Mouse (Mus musculus) liver, postnatal 0 days (tissue): Measurements from ENCODE around the gene Kif17. TPM values are rescaled to one million over a fixed set of nuclear protein-coding genes. Genes with fewer than 3 reads are reported as not detected.

Experiments used
- ATAC-seq: fragments of 200-750 bp; cut with Nextera tagmentation; 2 replicates; pipeline ENCODE4 v1.8.0; 2017; ENCODE audit warnings: mild to moderate bottlenecking, moderate library complexity
- DNase-seq: peaks from one replicate; pipeline ENCODE4 v3.0.0-alpha.2; 2016
- H3K27ac ChIP-seq: fragments of 300-500 bp; sonication (generic); 2 replicates; pipeline ENCODE4 v1.5.1; 2014; ENCODE audit warnings: antibody characterized with exemption, moderate library complexity, mild to moderate bottlenecking, low read depth
- H3K27me3 ChIP-seq: fragments of 300-500 bp; sonication (generic); 2 replicates; pipeline ENCODE4 v1.6.1; 2014; ENCODE audit warnings: low read length, control low read depth, mixed read lengths; ENCODE audit not compliant: insufficient read depth
- H3K36me3 ChIP-seq: fragments of 300-500 bp; sonication (generic); replicated peaks from 2 replicates; pipeline ENCODE4 v1.6.1; 2014; ENCODE audit warnings: mild to moderate bottlenecking, control low read depth, low read length, moderate library complexity, mixed read lengths; ENCODE audit not compliant: insufficient read depth
- H3K4me1 ChIP-seq: fragments of 300-500 bp; sonication (generic); 2 replicates; pipeline ENCODE4 v1.6.1; 2014; ENCODE audit warnings: antibody characterized with exemption, mild to moderate bottlenecking, control low read depth; ENCODE audit not compliant: insufficient read depth
- H3K4me2 ChIP-seq: fragments of 300-500 bp; sonication (generic); 2 replicates; pipeline ENCODE4 v1.6.1; 2014; ENCODE audit warnings: low read depth, mild to moderate bottlenecking, low read length, moderate library complexity, mixed read lengths
- H3K4me3 ChIP-seq: fragments of 300-500 bp; sonication (generic); 2 replicates; pipeline ENCODE4 v1.5.1; 2014; ENCODE audit warnings: low read depth, low read length
- H3K9ac ChIP-seq: fragments of 300-500 bp; sonication (generic); replicated peaks from 2 replicates; pipeline ENCODE4 v1.6.1; 2014; ENCODE audit warnings: mild to moderate bottlenecking, moderate library complexity
- H3K9me3 ChIP-seq: fragments of 300-500 bp; sonication (generic); 2 replicates; pipeline ENCODE4 v1.6.1; 2016; ENCODE audit warnings: mild to moderate bottlenecking, control low read depth, low read length, mixed read lengths
- CTCF ChIP-seq: sonication (generic); IDR thresholded peaks from 2 replicates; pipeline ENCODE4 v1.5.1; 2016; ENCODE audit warnings: antibody characterized with exemption, low read depth
- EP300 ChIP-seq: IDR thresholded peaks from 2 replicates; pipeline ENCODE4 v1.6.1; 2016; ENCODE audit warnings: antibody characterized with exemption, low read depth, mild to moderate bottlenecking
- whole genome bisulfite sequencing: fragments of 180-500 bp; shearing (Covaris S2); extraction: QIAGEN DNeasy Blood & Tissue Kit; methylation state at CpG from one replicate; pipeline ENCODE4 v1.1.7; 2014; ENCODE audit not compliant: insufficient replicate concordance; 5-methylcytosine and 5-hydroxymethylcytosine counted together
- polyA plus RNA-seq: library from polyadenylated mRNA; unstranded; fragments of >200 nt; fragmentation: Nextera tagmentation; extraction: Ambion mirVana; gene quantifications from 2 replicates; pipeline ENCODE4 v1.2.1, GENCODE M21; 2015

Gene Kif17
- polyA plus RNA-seq, 1 experiment from 2014 or later, result 0.08 TPM

- Histone ChIP-seq H3K4me2 (no peak overlapping the region), H3K4me3 (no peak overlapping the region), H3K9me3 (no peaks in the 10 kb centered on the region), H3K36me3 (peaks cover 44% of the 10 kb centered on the region), H3K9ac (no peak overlapping the region), H3K27ac (no peak overlapping the region), H3K4me1 (peaks cover 14% of the 10 kb centered on the region), H3K27me3 (no peaks in the 10 kb centered on the region)
- WGBS, result 78% methylated on average over 3 of the region's 3 CpGs
- TF ChIP-seq EP300 (no peak), CTCF (no peak)
- ATAC-seq (no peak), DNase-seq (no peak)
Observed at GRCm38 (mm10) chr4:138307025-138307424, 56.8 kb downstream of the Kif17 start.

GRCm38 (mm10) chr4:138307739-138308138 is 57.5 kb downstream of the Kif17 start:
- H3K4me3 ChIP-seq, result no peak overlapping the region
- WGBS, result 78% methylated on average over 12 of the region's 12 CpGs
- no peaks in the 10 kb centered on the region for H3K9me3 ChIP-seq
- no peak overlapping the region for H3K27ac ChIP-seq
- DNase-seq (no peak), ATAC-seq (no peak)
- peaks cover 48% of the 10 kb centered on the region for H3K36me3 ChIP-seq
- no peaks in the 10 kb centered on the region for H3K27me3 ChIP-seq
- H3K4me2 ChIP-seq, result no peak overlapping the region
- peaks cover 14% of the 10 kb centered on the region for H3K4me1 ChIP-seq
- TF ChIP-seq EP300 (no peak), CTCF (no peak)
- no peak overlapping the region for H3K9ac ChIP-seq

GRCm38 (mm10) chr4:138310311-138310910 is 60.2 kb downstream of the Kif17 start:
- no peak overlapping the region for H3K9ac ChIP-seq
- no peaks in the 10 kb centered on the region for H3K9me3 ChIP-seq
- TF ChIP-seq CTCF, result no peak
- no peak for TF ChIP-seq EP300
- H3K27me3 ChIP-seq, result no peaks in the 10 kb centered on the region
- no peak overlapping the region for H3K27ac ChIP-seq
- no peak overlapping the region for H3K4me3 ChIP-seq
- H3K4me1 ChIP-seq, result peaks cover 6% of the 10 kb centered on the region
- ATAC-seq (no peak), DNase-seq (no peak)
- WGBS, result 91% methylated on average over 19 of the region's 19 CpGs
- peaks cover 71% of the 10 kb centered on the region for H3K36me3 ChIP-seq
- no peak overlapping the region for H3K4me2 ChIP-seq

- TF ChIP-seq EP300, result no peak
- peak; percentile 89 for TF ChIP-seq CTCF
Observed at GRCm38 (mm10) chr4:138311595-138311994, 61.4 kb downstream of the Kif17 start.

GRCm38 (mm10) chr4:138312105-138312504 is 61.9 kb downstream of the Kif17 start:
- Histone ChIP-seq H3K9ac (no peak overlapping the region), H3K27me3 (no peaks in the 10 kb centered on the region), H3K9me3 (no peaks in the 10 kb centered on the region), H3K4me3 (no peak overlapping the region), H3K4me1 (no peaks in the 10 kb centered on the region), H3K4me2 (no peak overlapping the region), H3K27ac (no peak overlapping the region), H3K36me3 (peaks cover 83% of the 10 kb centered on the region)
- WGBS, result 87% methylated on average over 3 of the region's 3 CpGs
- TF ChIP-seq CTCF, result no peak
- no peak for TF ChIP-seq EP300
- ATAC-seq (no peak), DNase-seq (no peak)

More at GRCm38 (mm10) chr4:138311595-138311994, 61.4 kb downstream of the Kif17 start:
- no peaks in the 10 kb centered on the region for H3K9me3 ChIP-seq
- no peak overlapping the region for H3K27ac ChIP-seq
- no peaks in the 10 kb centered on the region for H3K27me3 ChIP-seq
- no peak overlapping the region for H3K9ac ChIP-seq
- DNase-seq (peak; percentile 72), ATAC-seq (peak; percentile 73)
- WGBS, result 61% methylated on average over 8 of the region's 8 CpGs
- H3K4me1 ChIP-seq, result no peaks in the 10 kb centered on the region
- no peak overlapping the region for H3K4me2 ChIP-seq
- H3K36me3 ChIP-seq, result peaks cover 79% of the 10 kb centered on the region
- no peak overlapping the region for H3K4me3 ChIP-seq

- WGBS, result 84% methylated on average over 11 of the region's 11 CpGs
- no peaks in the 10 kb centered on the region for H3K27me3 ChIP-seq
- peaks cover 83% of the 10 kb centered on the region for H3K36me3 ChIP-seq
- H3K4me3 ChIP-seq, result no peak overlapping the region
- no peak overlapping the region for H3K4me2 ChIP-seq
- DNase-seq, result no peak
- TF ChIP-seq EP300 (no peak), CTCF (no peak)
- H3K9ac ChIP-seq, result no peak overlapping the region
- ATAC-seq, result no peak
- no peak overlapping the region for H3K27ac ChIP-seq
- H3K9me3 ChIP-seq, result no peaks in the 10 kb centered on the region
- H3K4me1 ChIP-seq, result no peaks in the 10 kb centered on the region
Observed at GRCm38 (mm10) chr4:138313021-138313420, 62.8 kb downstream of the Kif17 start.
